Mouse (Mus musculus) E14TG2a.4 (cell line): Measurements from ENCODE around the gene Iqschfp.

Experiments used
- H3K27me3 ChIP-seq: 2 replicates; pipeline ENCODE4 v1.6.1; 2014; ENCODE audit warnings: low read length, control low read depth; ENCODE audit not compliant: insufficient read depth
- H3K36me3 ChIP-seq: 2 replicates; pipeline ENCODE4 v1.6.1; 2014; ENCODE audit warnings: low read length, control low read depth; ENCODE audit not compliant: insufficient read depth
- H3K4me1 ChIP-seq: replicated peaks from 2 replicates; pipeline ENCODE4 v1.6.1; 2014; ENCODE audit warnings: low read depth, low read length, control low read depth
- H3K4me3 ChIP-seq: replicated peaks from 2 replicates; pipeline ENCODE4 v1.5.1; 2014; ENCODE audit warnings: mild to moderate bottlenecking, low read length
- H3K9me3 ChIP-seq: 2 replicates; pipeline ENCODE4 v1.6.1; 2014; ENCODE audit warnings: low read length, control low read depth
- CTCF ChIP-seq: conservative IDR thresholded peaks from 2 replicates; pipeline ENCODE4 v1.5.1; 2014; ENCODE audit warnings: low read length
- NANOG ChIP-seq: IDR thresholded peaks from 2 replicates; pipeline ENCODE4 v1.6.1; 2014; ENCODE audit warnings: borderline replicate concordance, low read length, mixed read lengths
- POU5F1 ChIP-seq: IDR thresholded peaks from 2 replicates; pipeline ENCODE4 v1.6.1; 2014; ENCODE audit warnings: low read length, borderline replicate concordance

Iqschfp gene

GRCm38 (mm10) chr3:68419792-68420191, 527.8 kb downstream of the Iqschfp start:
- Histone ChIP-seq H3K36me3 (no peaks in the 10 kb centered on the region), H3K4me3 (no peak overlapping the region), H3K9me3 (no peaks in the 10 kb centered on the region), H3K27me3 (no peaks in the 10 kb centered on the region), H3K4me1 (peaks cover 2% of the 10 kb centered on the region; the same call in 1 of the 2 replicates)
- TF ChIP-seq NANOG (no peak), CTCF (no peak), POU5F1 (no peak)

DNA sequence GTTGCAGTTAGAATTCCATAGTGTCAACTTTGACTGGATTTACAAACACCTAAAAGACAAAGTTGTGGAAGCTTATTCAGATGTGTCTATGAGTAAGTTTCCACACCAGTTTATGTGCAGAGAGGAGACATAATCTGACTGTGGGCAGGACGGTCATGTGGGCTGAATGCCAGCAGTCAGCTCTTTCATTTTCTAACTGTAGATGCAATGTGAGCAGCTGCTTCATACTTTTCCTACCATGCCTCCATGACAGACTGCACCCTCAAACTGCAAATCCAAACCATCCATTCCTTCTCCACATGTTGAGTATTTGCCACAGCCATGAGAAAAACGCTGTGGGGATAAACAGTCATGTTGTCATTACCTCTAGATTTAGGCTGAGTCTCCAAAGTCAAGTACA, 528.9 kb downstream of the Iqschfp start:
- H3K9me3 ChIP-seq: no peaks in the 10 kb centered on the region
- no peaks in the 10 kb centered on the region for H3K36me3 ChIP-seq
- H3K27me3 ChIP-seq: no peaks in the 10 kb centered on the region
- peaks cover 7% of the 10 kb centered on the region for H3K4me1 ChIP-seq
- H3K4me3 ChIP-seq: no peak overlapping the region
- no peak for TF ChIP-seq POU5F1
- TF ChIP-seq CTCF: no peak
- TF ChIP-seq NANOG: no peak

GRCm38 (mm10) chr3:68421849-68422248, 529.8 kb downstream of the Iqschfp start:
- no peak for TF ChIP-seq CTCF
- TF ChIP-seq NANOG: no peak
- TF ChIP-seq POU5F1: no peak
- H3K36me3 ChIP-seq: no peaks in the 10 kb centered on the region
- no peaks in the 10 kb centered on the region for H3K27me3 ChIP-seq
- H3K4me3 ChIP-seq: no peak overlapping the region
- H3K9me3 ChIP-seq: no peaks in the 10 kb centered on the region
- H3K4me1 ChIP-seq: peaks cover 7% of the 10 kb centered on the region

DNA sequence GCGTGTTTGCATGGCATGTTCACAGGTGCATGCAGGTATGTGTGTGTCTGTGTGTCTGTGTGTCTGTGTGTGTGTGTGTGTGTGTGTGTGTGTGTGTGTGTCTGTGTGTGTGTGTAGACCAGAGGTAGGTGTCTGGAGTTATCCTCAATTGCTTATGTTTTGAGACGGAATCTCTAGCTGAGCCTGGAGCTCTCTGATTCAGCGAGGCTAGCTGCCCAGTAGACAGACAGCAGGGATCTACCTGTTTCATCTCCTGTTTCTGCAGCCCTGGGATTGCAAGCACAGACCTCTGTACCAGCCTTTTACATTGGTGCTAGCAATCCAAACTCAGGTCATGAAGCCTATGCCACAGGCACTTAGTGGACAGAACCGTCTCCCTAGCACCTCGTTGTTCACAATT, 536.0 kb downstream of the Iqschfp start:
- no peaks in the 10 kb centered on the region for H3K9me3 ChIP-seq
- H3K4me3 ChIP-seq: no peak overlapping the region
- TF ChIP-seq CTCF: no peak
- TF ChIP-seq NANOG: no peak
- no peak for TF ChIP-seq POU5F1
- no peaks in the 10 kb centered on the region for H3K36me3 ChIP-seq
- H3K27me3 ChIP-seq: no peaks in the 10 kb centered on the region
- peaks cover 7% of the 10 kb centered on the region for H3K4me1 ChIP-seq

DNA sequence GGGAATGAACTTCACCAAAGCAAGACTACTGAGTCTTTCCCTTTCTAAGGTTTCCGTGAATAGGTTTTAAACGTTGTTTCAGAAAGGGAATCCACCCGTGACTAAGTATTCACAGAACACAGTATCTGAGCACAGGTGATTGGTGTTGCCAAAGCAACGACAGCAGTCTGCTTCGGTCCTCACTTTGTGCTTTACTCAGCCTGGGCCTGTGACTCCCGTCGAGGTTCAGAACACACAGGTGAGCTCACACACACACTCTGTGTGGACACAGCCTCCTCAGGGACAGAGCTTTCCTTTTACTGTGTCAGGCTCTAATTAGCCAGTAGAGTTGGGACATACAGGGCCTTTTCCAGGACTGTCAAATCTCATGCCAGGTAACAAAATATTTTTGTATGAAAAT, 542.4 kb downstream of the Iqschfp start:
- Histone ChIP-seq H3K27me3 (no peaks in the 10 kb centered on the region), H3K4me1 (no peaks in the 10 kb centered on the region), H3K36me3 (no peaks in the 10 kb centered on the region), H3K9me3 (no peaks in the 10 kb centered on the region), H3K4me3 (no peak overlapping the region)
- TF ChIP-seq NANOG (no peak), CTCF (no peak), POU5F1 (no peak)

DNA sequence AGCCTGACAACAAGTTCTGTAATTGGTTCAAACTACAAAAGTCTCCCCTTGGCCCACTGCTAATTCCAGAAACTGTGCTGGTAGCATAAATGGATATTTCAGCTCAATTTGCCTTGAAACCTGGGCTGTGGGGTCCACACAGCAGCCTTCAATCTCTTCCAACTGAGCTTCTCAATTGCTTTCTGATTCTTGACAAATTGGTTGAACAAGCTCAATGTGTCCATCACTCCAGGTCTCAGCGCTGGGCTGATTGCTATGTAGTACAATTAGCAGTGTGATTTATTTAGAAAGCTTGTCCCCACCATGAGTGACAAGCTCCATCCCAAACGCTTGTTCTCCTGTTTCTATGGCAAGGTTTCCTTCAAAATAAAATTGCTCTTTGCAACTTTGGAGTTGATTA, 542.9 kb downstream of the Iqschfp start:
- Histone ChIP-seq H3K27me3 (no peaks in the 10 kb centered on the region), H3K9me3 (no peaks in the 10 kb centered on the region), H3K4me3 (no peak overlapping the region), H3K36me3 (no peaks in the 10 kb centered on the region), H3K4me1 (no peaks in the 10 kb centered on the region)
- TF ChIP-seq NANOG: no peak
- no peak for TF ChIP-seq POU5F1
- no peak for TF ChIP-seq CTCF

GRCm38 (mm10) chr3:68448480-68448879, 556.4 kb downstream of the Iqschfp start:
- no peak for TF ChIP-seq NANOG
- TF ChIP-seq POU5F1: no peak
- no peak for TF ChIP-seq CTCF
- Histone ChIP-seq H3K9me3 (no peaks in the 10 kb centered on the region), H3K4me1 (peaks cover 6% of the 10 kb centered on the region), H3K27me3 (no peaks in the 10 kb centered on the region), H3K36me3 (no peaks in the 10 kb centered on the region), H3K4me3 (no peak overlapping the region)

DNA sequence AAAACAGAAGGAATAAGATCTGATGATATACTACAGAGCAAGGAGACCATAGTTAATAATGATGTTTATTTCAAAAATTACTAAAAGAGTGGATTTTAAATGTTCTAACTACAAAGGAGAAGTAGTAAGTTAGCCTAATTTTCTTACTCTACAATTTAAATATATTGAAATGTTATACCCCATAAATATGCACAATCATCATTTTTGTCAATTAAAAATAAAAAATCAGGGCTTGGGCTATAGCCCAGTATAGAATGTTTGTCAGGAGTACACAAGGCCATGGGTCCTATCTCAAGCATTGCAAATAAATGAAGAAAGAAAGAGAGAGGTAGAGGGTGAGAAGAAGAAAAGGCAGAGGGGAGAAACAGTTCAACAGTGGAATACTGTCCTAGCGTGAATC, 559.6 kb downstream of the Iqschfp start:
- Histone ChIP-seq H3K9me3 (no peaks in the 10 kb centered on the region), H3K27me3 (no peaks in the 10 kb centered on the region), H3K4me3 (no peak overlapping the region), H3K4me1 (peaks cover 6% of the 10 kb centered on the region), H3K36me3 (no peaks in the 10 kb centered on the region)
- no peak for TF ChIP-seq POU5F1
- TF ChIP-seq CTCF: no peak
- TF ChIP-seq NANOG: no peak

GRCm38 (mm10) chr3:68453266-68453665, 561.2 kb downstream of the Iqschfp start:
- Histone ChIP-seq H3K27me3 (no peaks in the 10 kb centered on the region), H3K4me3 (no peak overlapping the region), H3K9me3 (no peaks in the 10 kb centered on the region), H3K36me3 (no peaks in the 10 kb centered on the region), H3K4me1 (peaks cover 6% of the 10 kb centered on the region)
- TF ChIP-seq POU5F1: no peak
- TF ChIP-seq CTCF: no peak
- no peak for TF ChIP-seq NANOG
